Mouse (Mus musculus): ENCODE measurements around the gene Haus4. TPM values are rescaled to one million over a fixed set of nuclear protein-coding genes. Genes with fewer than 3 reads are reported as not detected.
A peak's percentile ranks its signal among the peaks of the same experiment; 100 is the strongest.

Gene Haus4
- total and polyA plus RNA-seq, 3 experiments = 39.2 to 73.4 TPM; not detected in 1

DNA sequence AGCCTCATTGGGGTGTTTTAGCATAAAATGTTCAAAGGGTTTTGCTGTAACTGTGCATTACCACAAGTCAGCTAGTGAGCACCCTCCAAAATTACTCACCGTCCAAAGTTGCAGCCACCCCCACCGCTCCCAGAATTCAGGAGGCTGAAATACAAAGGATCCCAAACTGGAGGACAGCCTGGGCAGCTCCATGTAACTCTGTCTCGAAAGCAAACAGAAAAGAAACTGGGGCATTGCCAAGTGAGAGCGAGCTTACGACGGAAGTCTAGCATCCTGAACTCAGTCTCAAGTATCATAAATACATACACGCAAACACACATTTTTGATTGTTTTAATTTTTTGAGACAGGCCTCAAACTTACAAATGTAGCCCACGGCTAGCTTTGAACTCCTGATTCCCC lies 2.9 kb upstream of the Haus4 start:
- Histone ChIP-seq H3K9me3 (replicated peaks; ENCODE audit: insufficient read depth, low read length) (no peaks in the 10 kb centered on the region), H3K27me3 (ENCODE audit: control insufficient read depth in 1 of 2, insufficient read depth in 2 of 2, low read length in 2 of 2) (peaks cover 0 to 1% of the 10 kb centered on the region in 2 experiments; a peak in 2 of 4 replicates), H3K4me1 (ENCODE audit: control insufficient read depth in 1 of 2, insufficient read depth in 2 of 2, low read length in 2 of 2) (peaks cover 3 to 6% of the 10 kb centered on the region in 2 experiments; a peak in 2 of 4 replicates), H3K36me3 (ENCODE audit: control insufficient read depth in 1 of 2, insufficient read depth in 2 of 2, low read length in 2 of 2) (0 out of 4 replicates have a peak, but pooled peaks cover 0 to 3% of the 10 kb centered on the region in 2 experiments), H3K9ac (ENCODE audit: control insufficient read depth, low read depth, low read length, poor library complexity, severe bottlenecking) (no peak overlapping the region), H3K27ac (ENCODE audit: control insufficient read depth, low read depth, low read length) (no peak overlapping the region), H3K4me3 (ENCODE audit: control insufficient read depth in 1 of 2, insufficient read depth in 1 of 2, low read depth in 2 of 2, low read length in 2 of 2) (no peak overlapping the region), H3K79me2 (ENCODE audit: control insufficient read depth, insufficient read depth, low read length, poor library complexity) (peaks cover 4% of the 10 kb centered on the region; the same call in 1 of the 2 replicates)
- TF ChIP-seq KAT2A (conservative IDR thresholded peaks at IDR 0.05; ENCODE audit: low read depth, low read length) = no peak
- no peak for TF ChIP-seq SIN3A (IDR thresholded peaks at IDR 0.05; ENCODE audit: low read length)
- no peak for TF ChIP-seq MYC (IDR thresholded peaks at IDR 0.05; ENCODE audit: low read depth, low read length)
- TF ChIP-seq MEF2A (IDR thresholded peaks at IDR 0.05; ENCODE audit: extremely low read depth, insufficient replicate concordance, low read depth, low read length, poor library complexity, severe bottlenecking) = no peak
- DNase-seq (ENCODE audit: low read depth, low spot score) = no peak

DNA sequence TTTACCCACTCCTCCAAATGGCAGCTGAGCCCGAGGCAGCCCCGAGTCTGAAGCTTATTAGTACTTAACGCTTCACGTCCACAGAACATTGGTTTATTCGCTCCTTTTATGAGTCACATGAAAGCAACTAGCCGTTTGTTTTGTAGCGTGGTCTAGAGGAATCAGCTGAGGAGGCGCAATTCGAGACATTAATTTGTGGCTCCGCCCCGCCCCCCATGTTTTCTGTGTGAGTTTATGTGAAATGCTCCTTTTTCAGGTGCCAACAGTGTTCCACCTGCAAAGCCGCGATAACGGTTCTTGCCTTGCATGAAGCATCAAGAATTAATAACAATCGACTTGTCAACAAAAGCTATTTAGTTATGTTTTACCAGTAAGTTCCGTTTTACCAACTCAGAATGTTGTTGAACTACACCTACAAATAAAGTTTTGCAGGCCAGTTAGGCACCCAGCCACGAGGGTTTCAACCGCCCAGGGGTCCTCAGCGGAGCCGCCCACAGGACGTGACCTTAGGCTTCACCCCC lies 902 bp downstream of the Haus4 start:
- Histone ChIP-seq H3K9ac (ENCODE audit: control insufficient read depth, low read depth, low read length, poor library complexity, severe bottlenecking) (peak overlapping the region; percentile 83), H3K9me3 (replicated peaks; ENCODE audit: insufficient read depth, low read length) (no peaks in the 10 kb centered on the region), H3K27me3 (ENCODE audit: control insufficient read depth in 1 of 2, insufficient read depth in 2 of 2, low read length in 2 of 2) (peaks cover 0 to 1% of the 10 kb centered on the region in 2 experiments; a peak in 1 of 4 replicates), H3K4me3 (ENCODE audit: control insufficient read depth in 1 of 2, insufficient read depth in 1 of 2, low read depth in 2 of 2, low read length in 2 of 2) (peak overlapping the region; percentile 64 to 85), H3K27ac (ENCODE audit: control insufficient read depth, low read depth, low read length) (peak overlapping the region; percentile 91), H3K79me2 (ENCODE audit: control insufficient read depth, insufficient read depth, low read length, poor library complexity) (peaks cover 4% of the 10 kb centered on the region; the same call in 1 of the 2 replicates), H3K36me3 (ENCODE audit: control insufficient read depth in 1 of 2, insufficient read depth in 2 of 2, low read length in 2 of 2) (peaks cover 3 to 4% of the 10 kb centered on the region in 2 experiments; a peak in 2 of 4 replicates), H3K4me1 (ENCODE audit: control insufficient read depth in 1 of 2, insufficient read depth in 2 of 2, low read length in 2 of 2) (peaks cover 3 to 6% of the 10 kb centered on the region in 2 experiments; a peak in 2 of 4 replicates)
- DNase-seq (ENCODE audit: low read depth, low spot score) = peak; percentile 86
- TF ChIP-seq MXI1 (IDR thresholded peaks at IDR 0.05; ENCODE audit: low read depth, low read length) = peak; percentile 84
- no peak for TF ChIP-seq KAT2A (conservative IDR thresholded peaks at IDR 0.05; ENCODE audit: low read depth, low read length)
- TF ChIP-seq MAFK (IDR thresholded peaks at IDR 0.05; ENCODE audit: borderline replicate concordance, low read depth, low read length) = no peak
- TF ChIP-seq TCF12 (IDR thresholded peaks at IDR 0.05; ENCODE audit: low read depth, low read length) = peak; percentile 57; the same call in 1 of the 2 replicates
- peak; percentile 76 for TF ChIP-seq TAL1 (IDR thresholded peaks at IDR 0.05; ENCODE audit: low read length)
- TF ChIP-seq MYC (IDR thresholded peaks at IDR 0.05; ENCODE audit: low read depth, low read length) = peak; percentile 78; the same call in 1 of the 2 replicates
- peak; percentile 32 to 50; a peak in 3 of 4 replicates for TF ChIP-seq EP300 (IDR thresholded peaks at IDR 0.05; ENCODE audit: low read depth in 1 of 2, low read length in 2 of 2)
- 0 out of 2 replicates have a peak, but pooled peaks have one; percentile 8 for TF ChIP-seq RCOR1 (IDR thresholded peaks at IDR 0.05; ENCODE audit: low read depth, low read length)
- no peak for TF ChIP-seq POLR2AphosphoS2 (IDR thresholded peaks at IDR 0.05; ENCODE audit: low read length)
- TF ChIP-seq E2F4 (IDR thresholded peaks at IDR 0.05; ENCODE audit: borderline replicate concordance, low read depth, low read length) = no peak
- peak; percentile 81 for TF ChIP-seq ETS1 (IDR thresholded peaks at IDR 0.05; ENCODE audit: low read depth, low read length)
- peak; percentile 60; the same call in 1 of the 2 replicates for TF ChIP-seq GATA1 (IDR thresholded peaks at IDR 0.05; ENCODE audit: low read depth, low read length)
- peak; percentile 72 for TF ChIP-seq SIN3A (IDR thresholded peaks at IDR 0.05; ENCODE audit: low read length)

Data from MEL (cell line).